Mouse (Mus musculus): ENCODE results near the gene Gm11236.
"Not testable (repeated sequence)": the region's sequence is repeated elsewhere in the genome, so short reads cannot be mapped to it uniquely, and the experiment has no call there.

The Gm11236 gene

GRCm38 (mm10) chr4:73637821-73638220, at the start of gene Gm11236:
TSS of gene Gm11236 (plus strand) at chr4:73638121.
- DNase-seq (ENCODE audit: low read depth) = not testable (repeated sequence)

DNA sequence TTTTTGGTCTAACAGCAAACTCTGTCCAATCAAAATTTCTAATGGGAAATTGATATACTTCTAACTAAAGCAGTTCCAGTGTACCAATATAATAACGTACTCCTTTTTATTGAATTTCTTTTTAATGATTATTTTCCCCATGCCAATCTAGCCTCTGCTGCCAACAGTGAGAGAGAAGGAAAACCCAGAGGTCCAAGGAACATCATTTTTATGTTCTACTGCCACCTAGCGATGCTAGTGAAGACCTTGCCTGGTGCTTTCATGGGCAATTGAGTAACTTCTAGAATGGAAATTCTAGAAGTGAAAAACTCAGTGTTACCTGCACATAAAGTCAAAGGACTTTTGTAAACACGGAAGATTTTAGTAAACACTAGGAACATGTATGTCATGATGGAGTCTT, 38.7 kb upstream of the Gm11236 start:
- DNase-seq (ENCODE audit: low read depth) = peak; percentile 41

DNA sequence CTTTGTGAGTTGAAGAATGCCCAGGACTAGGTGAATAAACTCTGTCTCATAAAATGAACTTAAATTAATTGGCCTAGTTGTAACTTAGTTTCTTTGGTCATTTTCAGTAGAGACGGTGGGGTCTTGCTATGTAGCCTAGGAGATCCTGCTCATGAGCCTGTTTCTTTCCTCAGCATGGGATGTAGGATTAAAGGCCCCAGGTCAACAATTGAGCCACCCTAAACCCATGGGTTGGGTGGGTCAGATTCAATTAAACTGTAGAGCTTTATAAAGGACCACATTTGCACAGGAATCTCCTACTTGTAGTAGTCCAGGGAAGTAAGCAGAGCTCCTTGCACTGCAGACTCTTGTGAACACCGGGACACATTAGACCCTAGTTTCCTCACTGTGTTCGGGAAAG, 30.3 kb upstream of the Gm11236 start, which contains the start of gene Gm11238:
Gene Gm11238, plus strand, starts transcription at position 301 of the 400 bp plus-strand sequence.
- DNase-seq (ENCODE audit: low read depth) = not testable (repeated sequence)

- DNase-seq (ENCODE audit: low read depth) = not testable (repeated sequence)
These were observed 15.2 kb upstream of the Gm11236 start, which contains the start of gene Gm11237 for GRCm38 (mm10) chr4:73622684-73623083. TSS of gene Gm11237 (plus strand) at chr4:73622984.

DNA sequence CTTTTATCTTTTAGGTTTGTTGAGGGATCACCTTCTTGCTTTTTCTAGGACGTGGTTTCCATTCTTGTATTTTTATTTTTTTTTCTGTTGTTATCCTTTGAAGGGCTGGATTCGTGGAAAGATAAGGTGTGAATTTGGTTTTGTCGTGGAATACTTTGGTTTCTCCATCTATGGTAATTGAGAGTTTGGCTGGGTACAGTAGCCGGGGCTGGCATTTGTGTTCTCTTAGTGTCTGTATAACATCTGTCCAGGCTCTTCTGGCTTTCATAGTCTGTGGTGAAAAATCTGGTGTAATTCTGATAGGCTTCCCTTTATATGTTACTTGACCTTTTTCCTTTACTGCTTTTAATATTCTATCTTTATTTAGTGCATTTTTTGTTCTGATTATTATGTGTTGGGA, 23.9 kb downstream of the Gm11236 start:
- DNase-seq (ENCODE audit: low read depth) = not testable (repeated sequence)

- DNase-seq (ENCODE audit: low read depth) = not testable (repeated sequence)
These were observed 30.1 kb downstream of the Gm11236 start, which contains the start of gene Gm11239 for GRCm38 (mm10) chr4:73668054-73668453. TSS of gene Gm11239 (plus strand) at chr4:73668354.

GRCm38 (mm10) chr4:73683216-73683615, 45.3 kb downstream of the Gm11236 start, which contains the start of gene Gm428:
TSS of gene Gm428 (plus strand) at chr4:73683516.
- not testable (repeated sequence) for DNase-seq (ENCODE audit: low read depth)

All from 416B (cell line).